ENCODE assay signal across 8 mouse cellular contexts in the genomic region with DNA sequence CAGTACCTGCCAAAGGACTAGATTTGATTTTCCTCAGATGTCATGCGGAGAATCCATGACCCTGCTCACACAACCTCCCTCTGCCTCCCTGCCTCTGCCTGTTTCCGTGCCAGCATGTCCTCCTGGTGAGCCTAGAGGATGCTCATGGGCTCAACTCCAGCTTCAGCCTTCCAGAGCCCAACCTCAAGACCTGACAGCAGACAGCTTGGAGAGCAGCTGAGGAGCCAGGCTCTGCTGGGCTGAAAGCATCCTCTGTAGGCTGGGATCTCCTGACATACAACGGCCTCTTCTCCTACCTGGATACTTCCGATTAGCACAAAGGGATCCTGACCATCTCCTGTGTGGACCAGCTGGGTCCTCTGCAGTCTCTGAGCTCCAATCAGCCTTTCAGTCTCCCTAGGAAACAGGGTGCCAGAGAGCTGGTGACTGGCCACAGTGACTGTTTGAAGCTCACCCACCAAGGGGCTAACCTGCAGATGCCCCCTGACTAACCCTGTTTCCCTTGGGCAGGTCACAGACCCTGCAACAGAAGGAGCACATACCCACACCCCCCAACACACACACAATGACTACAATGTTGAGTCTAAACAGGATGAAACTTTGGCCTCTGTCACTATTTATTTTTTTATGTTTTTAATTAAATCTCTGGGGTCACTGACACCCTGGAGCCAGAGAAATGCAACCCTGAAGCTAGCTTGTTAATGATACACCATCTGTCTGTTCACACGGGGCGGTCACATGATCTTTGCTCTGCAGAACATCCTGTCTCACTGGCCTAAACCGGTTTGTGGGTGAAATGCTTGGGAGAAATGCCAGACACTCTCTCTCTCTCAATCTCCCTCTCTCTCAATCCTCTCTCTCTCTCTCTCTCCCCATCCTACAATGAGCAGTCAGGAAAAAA.
DNase-seq lines count a peak whose midpoint lies in the region; ATAC-seq lines count a peak whose summit lies in the region.

No protein-coding gene starts in this region.

- H3K27me3 ChIP-seq in forebrain, embryonic 14.5 days (replicated peaks; ENCODE audit: control insufficient read depth, insufficient read depth, low read length): no peaks in the 10 kb centered on the region
- H3K27me3 ChIP-seq in limb, embryonic 15.5 days: no peaks in the 10 kb centered on the region

- peak; percentile 29 for DNase-seq in gastrocnemius, postnatal 25 days
- DNase-seq in gastrocnemius, postnatal 4 days (ENCODE audit: low spot score in 2 of 2): no peak
- DNase-seq in adipocyte (ENCODE audit: low spot score): peak; percentile 90
- DNase-seq in forebrain, embryonic 14.5 days (ENCODE audit: low spot score): peak; percentile 60
- peak; percentile 32 to 44 for DNase-seq in natural killer cell, adult 2 months (ENCODE audit: low spot score in 2 of 2)
- DNase-seq in right cerebral cortex, postnatal 14 days: no peak

- no peak overlapping the region for H3K4me2 ChIP-seq in forebrain, embryonic 14.5 days (ENCODE audit: low read length)
- no peak overlapping the region for H3K4me2 ChIP-seq in limb, embryonic 15.5 days

- no peak overlapping the region for H3K4me3 ChIP-seq in forebrain, embryonic 14.5 days (ENCODE audit: low read depth, low read length)
- H3K4me3 ChIP-seq in limb, embryonic 15.5 days: no peak overlapping the region

- H3K27ac ChIP-seq in forebrain, embryonic 14.5 days (ENCODE audit: low read depth, low read length): no peak overlapping the region; the same call in 1 of the 2 replicates
- H3K27ac ChIP-seq in limb, embryonic 15.5 days: peak overlapping the region; percentile 69

- H3K4me1 ChIP-seq in forebrain, embryonic 14.5 days (ENCODE audit: control insufficient read depth, insufficient read depth, low read length): peaks cover 5% of the 10 kb centered on the region; the same call in 1 of the 2 replicates
- peaks cover 30% of the 10 kb centered on the region for H3K4me1 ChIP-seq in limb, embryonic 15.5 days

- H3K36me3 ChIP-seq in forebrain, embryonic 14.5 days (ENCODE audit: control insufficient read depth, insufficient read depth, low read length): no peaks in the 10 kb centered on the region
- H3K36me3 ChIP-seq in limb, embryonic 15.5 days: no peaks in the 10 kb centered on the region

- H3K9ac ChIP-seq in forebrain, embryonic 14.5 days (ENCODE audit: low read length): no peak overlapping the region
- H3K9ac ChIP-seq in limb, embryonic 15.5 days: no peak overlapping the region

- 73% methylated on average over 7 of the region's 7 CpGs for WGBS in forebrain, embryonic 14.5 days
- WGBS in limb, embryonic 15.5 days: 45% methylated on average over 7 of the region's 7 CpGs

- no peaks in the 10 kb centered on the region for H3K9me3 ChIP-seq in forebrain, embryonic 14.5 days (replicated peaks; ENCODE audit: control insufficient read depth, low read length)
- no peaks in the 10 kb centered on the region for H3K9me3 ChIP-seq in limb, embryonic 15.5 days

- ATAC-seq in forebrain, embryonic 14.5 days: no peak
- peak; percentile 92 for ATAC-seq in inflammation-experienced regulatory T-cells, adult 6 months
- no peak for ATAC-seq in limb, embryonic 15.5 days (ENCODE audit: insufficient number of reproducible peaks, low FRiP score, low TSS enrichment, low read depth)

Comparison
In these comparisons a context has a peak if more than half of its experiments do, and no peak if none do; other contexts are left out.
1. DNase-seq: peak in gastrocnemius, postnatal 25 days (single experiment), adipocyte (single experiment), forebrain, embryonic 14.5 days (single experiment) and natural killer cell, adult 2 months (2 of 2); none in gastrocnemius, postnatal 4 days (0 of 2) and right cerebral cortex, postnatal 14 days (single experiment).